Mouse (Mus musculus): ENCODE measurements around the gene Pole3. TPM values are rescaled to one million over a fixed set of nuclear protein-coding genes. Genes with fewer than 3 reads are reported as not detected.

Gene Pole3
- 10 to 100 TPM; 15.5 to 18.5 TPM for total RNA-seq (2021)
- long read RNA-seq, experiment 1, transcript Pole3-201 (4 exons, 1,805 nt) = major isoform, 13 of 15 reads
- long read RNA-seq, experiment 1, partial matches to known transcripts = 1 of 15 reads
- long read RNA-seq, experiment 1, other reads (novel, unspliced or antisense) = 0 of 15 reads
- long read RNA-seq, experiment 2, transcript Pole3-201 (4 exons, 1,805 nt) = major isoform, 12 of 12 reads
- long read RNA-seq, experiment 2, partial matches to known transcripts = 0 of 12 reads
- long read RNA-seq, experiment 2, other reads (novel, unspliced or antisense) = 0 of 12 reads

DNA sequence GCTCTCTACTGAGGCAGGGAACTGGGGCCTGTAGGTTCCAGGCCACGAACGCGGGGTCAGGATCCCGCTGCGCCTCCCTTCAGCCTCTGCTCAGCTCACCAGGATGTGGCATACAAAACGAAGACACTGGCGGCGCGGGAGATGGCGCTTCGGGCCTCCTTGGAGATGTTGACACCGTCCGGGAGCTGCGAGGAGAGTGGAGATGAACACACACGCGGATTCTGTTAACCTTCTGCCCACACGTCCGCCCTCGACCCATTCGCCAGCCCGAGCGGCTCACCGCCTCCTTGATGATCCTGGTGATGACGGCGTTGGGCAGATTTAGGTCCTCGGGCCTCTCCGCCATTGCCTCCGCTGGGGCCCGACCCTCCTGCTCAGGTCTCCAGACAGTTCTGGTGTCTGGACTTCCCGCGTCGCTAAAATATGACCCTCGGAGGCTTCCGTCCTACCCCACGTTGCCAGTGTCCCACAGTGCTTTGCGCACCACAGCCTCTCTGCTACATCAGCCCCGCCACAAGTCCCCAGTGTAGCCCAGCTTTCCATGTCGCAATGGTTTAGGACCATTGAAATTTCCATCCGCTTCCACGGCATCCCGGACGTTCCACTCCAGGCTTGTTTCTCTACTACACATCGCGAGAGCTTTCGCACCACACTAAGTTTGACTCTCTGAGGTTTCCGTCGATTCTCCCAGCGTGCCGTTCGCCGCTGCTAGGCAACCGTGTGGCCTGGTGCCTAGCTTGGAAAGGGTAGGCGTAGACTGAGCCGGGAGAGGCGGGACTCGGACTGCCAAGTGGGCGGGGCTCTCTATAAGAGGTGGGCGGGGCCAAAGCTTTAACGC lies at the start of gene Pole3, which contains the start of gene 4933430I17Rik:
Pole3 (minus strand) TSS at position 418 of the 838 bp plus-strand sequence.
4933430I17Rik (plus strand) TSS at position 719 of the 838 bp plus-strand sequence.
- no peak for TF ChIP-seq CTCF (IDR thresholded peaks at IDR 0.05)
- peak within 1 kb of the TSS; percentile 97 for H3K27ac ChIP-seq

DNA sequence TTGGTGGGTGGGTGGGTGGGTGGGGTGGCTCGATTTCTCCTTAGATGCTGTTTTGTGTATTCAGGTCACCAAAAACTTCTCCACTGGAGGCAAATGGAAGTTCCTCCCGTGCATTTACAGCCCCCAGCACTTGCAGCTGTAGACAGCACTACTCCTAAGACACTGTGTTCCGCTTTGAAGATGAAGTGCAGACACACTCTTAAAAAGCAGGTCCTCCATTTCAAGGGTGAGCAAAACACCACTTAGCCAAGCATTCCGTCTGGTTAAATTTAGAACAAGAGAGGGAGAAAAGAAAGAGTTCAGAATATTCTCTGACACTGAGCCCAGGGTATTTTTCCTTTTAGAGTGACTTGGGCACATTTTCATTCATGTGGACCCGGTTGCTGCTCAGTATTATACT lies 45.2 kb upstream of the Pole3 start:
- H3K4me3 ChIP-seq = no peak overlapping the region
- H3K27ac ChIP-seq = no peak overlapping the region
- intact Hi-C loops (cut with DNase I) = no loop called here

More for the DNA sequence above, at the start of gene Pole3, which contains the start of gene 4933430I17Rik:
- intact Hi-C loops (cut with DNase I) = loop anchor here (5.0 kb wide), 1 partner anchor 118 kb away; the partner anchor contains the start of genes Cdc26 and Prpf4
- H3K4me3 ChIP-seq = peak within 1 kb of the TSS; percentile 95
- peak; percentile 99 for DNase-seq

DNA sequence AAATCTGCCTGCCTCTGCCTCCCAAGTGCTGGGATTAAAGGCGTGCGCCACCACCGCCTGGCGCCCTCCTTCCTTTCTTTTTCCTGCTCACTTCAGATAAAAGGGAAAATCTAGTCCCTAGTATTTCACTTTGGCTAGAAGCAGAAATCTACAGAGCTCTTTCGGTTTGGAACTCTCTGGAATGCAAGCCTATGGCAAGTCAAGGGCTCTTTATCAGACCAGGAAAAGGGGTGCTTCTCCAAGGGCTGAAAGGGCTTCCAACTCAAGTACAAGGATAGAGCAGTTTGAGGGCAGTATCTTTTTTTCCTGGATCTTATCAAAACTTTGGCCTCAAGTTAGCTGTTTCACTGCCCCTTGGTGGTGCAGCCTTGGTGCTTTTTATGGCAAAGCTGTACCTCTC lies 44.7 kb upstream of the Pole3 start:
- DNase-seq = no peak
- intact Hi-C loops (cut with DNase I) = no loop called here
- Histone ChIP-seq H3K4me3 (no peak overlapping the region), H3K27ac (no peak overlapping the region)
- no peak for TF ChIP-seq CTCF (IDR thresholded peaks at IDR 0.05)

More for the DNA sequence above, 45.2 kb upstream of the Pole3 start:
- no peak for DNase-seq
- TF ChIP-seq CTCF (IDR thresholded peaks at IDR 0.05) = no peak

DNA sequence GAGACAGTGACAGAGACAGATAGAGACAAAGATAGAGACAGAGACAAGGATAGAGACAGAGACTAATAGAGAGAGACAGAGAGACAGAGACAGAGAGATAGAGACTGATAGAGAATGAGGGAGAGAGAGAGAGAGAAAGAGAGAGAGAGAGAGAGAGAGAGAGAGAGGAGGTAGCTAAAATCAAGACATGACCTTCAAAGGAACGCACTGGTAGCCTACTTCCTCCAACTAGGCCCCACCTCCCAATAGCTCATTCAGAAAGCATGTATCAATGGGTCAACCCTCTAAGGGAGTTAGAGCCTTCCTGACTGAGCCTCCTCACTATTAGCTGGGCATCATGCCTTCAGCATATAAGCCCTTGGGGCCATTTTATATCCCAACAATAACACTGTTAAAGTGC lies 43.5 kb upstream of the Pole3 start:
- Histone ChIP-seq H3K4me3 (no peak overlapping the region), H3K27ac (no peak overlapping the region)
- DNase-seq = no peak
- intact Hi-C loops (cut with DNase I) = no loop called here
- TF ChIP-seq CTCF (IDR thresholded peaks at IDR 0.05) = no peak

DNA sequence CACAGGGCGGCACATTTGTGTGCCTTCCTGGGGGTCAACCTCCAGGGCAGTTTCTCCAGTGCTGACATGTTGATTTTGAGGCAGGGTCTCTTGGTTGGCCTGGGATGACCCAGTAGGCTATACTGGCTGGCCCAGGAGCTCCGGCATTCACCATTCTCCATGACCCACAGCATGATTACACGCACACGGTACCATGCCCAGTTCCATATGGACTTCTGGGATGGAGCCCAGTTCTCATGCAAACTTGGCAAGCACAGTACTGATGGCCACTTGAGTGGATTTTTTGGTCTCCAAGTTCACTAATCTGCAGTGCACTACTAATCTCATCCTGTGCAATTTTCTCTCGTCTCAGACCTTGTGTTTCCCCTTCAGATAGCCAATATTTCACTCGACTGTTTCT lies 42.8 kb upstream of the Pole3 start:
- intact Hi-C loops (cut with DNase I) = no loop called here
- Histone ChIP-seq H3K4me3 (no peak overlapping the region), H3K27ac (no peak overlapping the region)
- no peak for TF ChIP-seq CTCF (IDR thresholded peaks at IDR 0.05)
- DNase-seq = no peak

DNA sequence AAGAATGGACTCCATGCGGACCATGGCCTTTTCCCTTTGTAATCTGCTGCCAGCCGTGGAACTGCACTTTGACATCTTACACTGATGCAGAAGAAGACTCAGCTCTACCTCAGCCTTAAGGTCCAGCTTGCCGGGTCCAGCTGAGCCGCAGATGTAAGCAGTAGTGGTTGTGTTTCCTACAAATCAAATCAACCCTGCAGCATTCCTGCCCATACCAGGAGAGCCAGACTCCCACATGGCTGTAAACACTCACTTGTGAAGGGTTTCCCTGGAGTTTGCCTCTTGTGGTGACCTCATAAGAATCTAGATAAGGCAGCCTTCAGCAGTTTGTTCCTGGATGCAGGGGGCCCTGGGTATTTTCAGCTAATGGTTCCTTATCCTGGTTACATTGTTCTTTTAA lies 41.7 kb upstream of the Pole3 start:
- no peak for DNase-seq
- TF ChIP-seq CTCF (IDR thresholded peaks at IDR 0.05) = no peak
- H3K4me3 ChIP-seq = no peak overlapping the region
- intact Hi-C loops (cut with DNase I) = no loop called here
- H3K27ac ChIP-seq = no peak overlapping the region

DNA sequence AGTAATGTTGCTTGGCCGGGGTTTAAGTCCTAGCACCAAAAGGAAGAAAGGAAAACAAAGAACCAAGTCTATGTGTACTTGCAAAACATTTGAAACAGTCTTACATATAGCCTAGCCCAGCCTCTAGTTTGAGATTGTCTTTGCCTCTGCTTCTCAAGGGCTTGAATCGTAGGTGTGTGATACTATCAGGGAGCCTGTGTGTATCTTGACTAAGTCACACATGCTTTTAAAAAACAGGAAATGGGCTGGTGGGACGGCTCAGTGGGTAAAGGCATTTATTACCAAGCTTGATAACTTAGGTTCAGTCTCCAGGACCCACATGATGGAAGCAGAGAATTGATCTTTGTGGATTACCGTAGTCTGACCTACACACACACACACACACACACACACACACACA lies 37.1 kb upstream of the Pole3 start:
- intact Hi-C loops (cut with DNase I) = no loop called here
- Histone ChIP-seq H3K4me3 (no peak overlapping the region), H3K27ac (no peak overlapping the region)
- no peak for DNase-seq
- TF ChIP-seq CTCF (IDR thresholded peaks at IDR 0.05) = no peak

DNA sequence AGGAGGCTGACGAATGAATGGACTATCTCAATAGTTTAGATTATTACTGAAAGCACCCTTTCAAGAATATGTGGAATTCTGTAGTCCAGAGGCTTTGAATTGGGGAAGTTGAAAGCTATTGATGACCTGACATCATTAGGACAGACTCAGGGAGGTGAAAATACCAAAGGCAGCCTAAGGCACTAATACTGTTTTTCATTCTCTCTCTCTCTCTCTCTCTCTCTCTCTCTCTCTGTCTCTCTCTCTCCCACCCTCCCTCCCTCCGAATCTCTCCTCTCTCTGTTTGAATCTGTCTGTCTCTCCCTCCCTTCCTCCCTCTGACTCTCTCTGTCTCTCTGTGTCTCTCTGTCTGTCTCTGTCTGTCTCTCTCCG lies 36.7 kb upstream of the Pole3 start:
- Histone ChIP-seq H3K4me3 (no peak overlapping the region), H3K27ac (no peak overlapping the region)
- TF ChIP-seq CTCF (IDR thresholded peaks at IDR 0.05) = no peak
- intact Hi-C loops (cut with DNase I) = loop anchor here (1.0 kb wide), 2 partner anchors 135 to 203 kb away; no protein-coding TSS in a partner anchor
- no peak for DNase-seq

DNA sequence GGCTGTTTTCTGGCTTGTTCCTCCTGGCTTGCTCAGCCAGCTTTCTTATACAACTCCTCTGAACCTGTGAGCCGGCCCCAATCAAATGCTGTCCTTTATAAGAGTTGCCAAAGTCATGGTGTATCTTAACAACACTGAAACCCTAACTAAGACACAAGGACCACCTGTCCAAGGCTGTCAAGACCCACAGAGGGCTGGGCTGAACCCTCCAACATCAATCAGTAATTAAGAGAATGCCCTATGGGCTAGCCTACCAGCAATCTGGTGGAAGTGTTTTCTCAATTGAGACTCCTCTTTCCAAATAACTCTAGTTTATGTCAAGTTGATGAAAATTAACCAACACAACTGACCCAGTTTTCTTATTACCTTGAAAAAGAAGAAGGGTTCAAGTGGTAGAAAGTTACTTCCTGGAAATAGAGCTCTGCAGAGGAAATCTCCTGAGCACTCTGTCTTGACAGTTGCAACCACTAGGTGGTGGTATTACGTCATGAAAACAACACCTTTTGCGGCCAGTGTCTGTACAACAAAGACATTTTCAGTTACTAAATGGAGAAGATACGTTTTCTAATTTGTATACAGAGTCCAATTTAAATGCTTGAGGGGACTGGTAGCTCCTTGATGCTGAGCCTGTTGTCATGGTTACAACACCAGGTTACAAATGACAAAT lies 36.2 kb upstream of the Pole3 start:
- DNase-seq = peak; percentile 56
- peak; percentile 88 for TF ChIP-seq CTCF (IDR thresholded peaks at IDR 0.05)
- no peak overlapping the region for H3K27ac ChIP-seq
- intact Hi-C loops (cut with DNase I) = loop anchor here (1.0 kb wide), 2 partner anchors 135 to 203 kb away; no protein-coding TSS in a partner anchor
- no peak overlapping the region for H3K4me3 ChIP-seq

DNA sequence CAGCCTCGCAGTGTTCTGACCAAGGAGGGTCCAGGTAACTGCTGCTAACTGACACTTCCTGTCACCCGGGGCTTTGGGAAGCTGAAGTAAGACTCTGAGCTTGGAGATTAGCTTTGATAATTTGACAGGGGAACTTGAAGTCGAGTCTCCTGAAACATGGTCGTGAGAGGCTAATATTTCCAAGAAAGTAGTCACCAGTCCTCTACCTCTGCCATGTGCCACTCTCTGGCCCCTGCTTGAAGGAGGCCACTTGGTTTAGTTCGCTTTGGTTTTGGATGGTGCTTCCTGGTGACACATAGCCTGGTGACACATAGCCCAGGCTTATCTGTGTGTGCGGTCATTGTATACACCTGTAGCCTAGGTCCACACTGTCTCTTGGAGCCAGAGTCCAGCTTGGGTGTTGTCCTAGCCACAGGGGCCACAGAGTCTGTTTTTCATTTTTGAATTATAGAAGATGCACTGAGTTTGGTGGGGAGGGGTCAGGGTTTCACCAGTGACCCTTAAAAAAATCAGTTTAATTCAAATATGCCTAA lies 35.0 kb upstream of the Pole3 start, which contains the start of gene Rgs3:
Rgs3 (plus strand) TSS at position 51 of the 533 bp plus-strand sequence.
- intact Hi-C loops (cut with DNase I) = no loop called here
- no peak for TF ChIP-seq CTCF (IDR thresholded peaks at IDR 0.05)
- Histone ChIP-seq H3K27ac (no peak within 1 kb of the TSS), H3K4me3 (no peak within 1 kb of the TSS)
- no peak for DNase-seq

DNA sequence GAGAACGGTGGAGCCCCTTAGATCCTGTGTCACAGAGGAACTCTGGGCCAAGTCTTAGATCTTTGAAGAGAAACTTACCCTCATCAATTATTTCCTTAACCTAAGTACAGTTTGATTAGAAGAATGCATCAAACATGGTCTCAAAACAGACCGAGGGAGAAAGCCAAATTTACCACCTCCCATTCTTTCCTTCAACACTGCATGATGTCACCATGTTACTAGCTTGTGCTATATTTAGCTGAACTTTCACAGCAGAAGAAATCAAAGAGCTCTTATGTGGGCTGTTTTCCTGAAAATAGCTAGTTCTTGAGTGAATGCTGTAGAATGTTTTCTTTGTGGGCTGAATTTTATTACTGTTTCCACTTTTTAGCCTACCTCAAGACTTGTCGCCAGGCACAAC lies 32.6 kb upstream of the Pole3 start:
- Histone ChIP-seq H3K27ac (no peak overlapping the region), H3K4me3 (no peak overlapping the region)
- intact Hi-C loops (cut with DNase I) = no loop called here
- no peak for DNase-seq
- TF ChIP-seq CTCF (IDR thresholded peaks at IDR 0.05) = no peak

DNA sequence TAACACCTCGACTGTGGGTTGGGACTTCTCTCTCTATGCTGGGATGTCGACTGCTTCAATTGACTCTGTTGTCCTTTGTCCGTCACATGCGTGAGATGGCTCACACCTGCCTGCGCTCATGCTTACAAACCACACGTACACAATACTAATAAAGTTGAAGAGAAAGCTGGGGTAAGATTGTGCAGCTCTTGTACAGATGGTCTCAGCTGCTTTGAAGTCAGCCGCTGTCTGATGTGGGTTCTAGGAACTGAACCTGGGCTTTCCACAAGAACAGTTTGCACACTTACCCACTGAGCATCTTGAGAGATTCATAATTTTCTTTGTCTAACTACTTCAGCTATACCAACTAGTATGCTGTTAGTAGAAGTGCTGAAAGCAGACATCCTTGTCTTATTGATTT lies 27.1 kb upstream of the Pole3 start:
- no peak for TF ChIP-seq CTCF (IDR thresholded peaks at IDR 0.05)

More for the DNA sequence above, 27.1 kb upstream of the Pole3 start:
- DNase-seq = no peak
- Histone ChIP-seq H3K4me3 (no peak overlapping the region), H3K27ac (no peak overlapping the region)
- intact Hi-C loops (cut with DNase I) = no loop called here

All from gastrocnemius, adult 2 months (tissue).